Mouse (Mus musculus) thymus, postnatal 14 days (tissue): ENCODE results near the gene Ank3.

ENCODE experiments used
- DNase-seq: peaks from one replicate; pipeline ENCODE4 v3.0.0; 2021

The Ank3 gene

DNA sequence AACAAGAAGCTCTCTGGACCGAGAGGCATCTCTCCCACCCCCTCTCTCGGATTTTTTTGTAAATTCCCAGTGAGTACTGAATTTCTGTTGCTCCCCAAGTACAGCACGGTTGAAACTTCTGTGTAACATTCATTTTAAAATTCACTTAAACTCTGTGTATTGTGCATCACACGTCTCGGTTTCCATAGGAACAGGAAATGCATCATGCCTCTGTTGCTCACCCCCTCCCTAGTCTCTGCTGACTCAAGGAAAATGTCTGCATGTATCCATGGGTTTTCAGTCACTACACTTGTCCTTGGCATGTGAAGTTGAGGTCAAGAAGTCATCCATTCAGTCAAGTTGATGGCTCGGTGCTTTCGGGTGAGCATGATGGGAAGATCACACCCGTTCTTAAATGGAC is 234.3 kb downstream of the Ank3 start:
- no peak for DNase-seq

DNA sequence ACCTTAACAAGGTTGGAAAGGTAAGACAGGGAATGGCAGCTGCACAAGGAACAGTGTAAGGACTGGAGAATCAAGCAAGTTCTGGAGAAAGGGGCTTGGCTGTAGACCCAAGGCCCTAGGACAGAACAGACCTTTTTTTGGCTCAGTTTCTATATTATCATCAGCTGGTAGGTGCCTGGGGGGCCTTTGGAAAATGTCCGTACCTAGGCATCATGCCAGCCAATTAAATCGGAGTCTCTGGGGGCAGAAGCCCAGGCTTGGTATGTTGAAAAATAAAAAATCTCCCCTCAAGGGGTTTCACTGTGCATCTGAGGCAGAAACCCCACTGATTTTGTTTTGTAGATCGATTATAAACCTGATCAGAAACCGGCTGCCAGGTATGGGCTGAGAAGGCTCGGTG is 236.3 kb downstream of the Ank3 start:
- no peak for DNase-seq

DNA sequence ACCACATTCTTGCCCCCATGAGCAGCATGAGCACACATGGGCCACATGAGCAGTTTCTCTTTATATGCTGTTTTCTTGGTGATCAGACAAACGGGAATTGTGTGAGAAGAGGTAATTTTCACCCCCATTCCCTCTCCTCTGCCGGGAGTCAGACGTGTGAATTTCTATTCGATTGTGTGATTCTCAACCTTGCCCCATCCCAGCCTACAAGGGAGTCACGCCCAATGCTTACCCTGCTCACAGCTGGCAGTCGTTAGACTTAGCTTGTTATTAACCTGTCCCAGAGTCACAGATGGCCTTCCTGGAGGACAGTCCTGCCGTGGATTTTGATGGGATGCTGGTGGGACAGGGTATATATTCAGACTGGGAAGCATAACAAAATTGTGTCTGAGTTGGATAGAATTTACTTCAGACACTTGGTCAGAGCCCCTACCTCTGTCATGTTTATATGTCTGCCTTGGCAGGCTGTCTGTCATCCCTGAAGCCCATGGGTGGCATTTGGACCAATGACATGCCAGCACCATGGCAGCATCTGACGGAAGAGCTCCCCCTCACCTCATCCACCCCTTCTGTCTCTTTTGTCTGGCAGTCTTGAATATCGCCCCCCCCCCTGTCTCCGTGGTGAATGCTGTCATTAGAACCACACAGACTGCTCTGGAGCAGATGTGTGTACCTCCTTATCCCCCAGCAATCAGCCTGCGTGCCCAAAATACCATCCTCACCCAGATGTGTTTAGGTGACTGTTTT is 237.5 kb downstream of the Ank3 start:
- DNase-seq: no peak

DNA sequence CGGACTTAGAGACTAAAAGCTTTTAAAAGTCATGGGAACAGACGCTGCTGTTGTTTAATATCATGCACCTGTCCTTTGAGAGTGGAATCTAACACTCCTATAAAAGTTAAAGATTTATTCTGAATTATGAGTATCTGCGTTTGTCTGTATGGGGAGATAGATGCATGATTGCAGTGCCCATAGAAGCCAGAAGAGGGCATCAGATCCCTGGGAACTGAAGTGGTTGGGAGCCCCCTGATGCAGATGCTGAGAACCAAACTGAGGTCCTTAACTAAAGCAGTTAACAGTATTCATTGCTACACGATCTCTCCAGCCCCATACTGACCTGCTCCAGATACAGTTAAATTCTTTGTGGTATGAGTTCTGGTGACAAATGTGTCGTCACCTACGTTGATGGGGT is 240.6 kb downstream of the Ank3 start:
- no peak for DNase-seq

DNA sequence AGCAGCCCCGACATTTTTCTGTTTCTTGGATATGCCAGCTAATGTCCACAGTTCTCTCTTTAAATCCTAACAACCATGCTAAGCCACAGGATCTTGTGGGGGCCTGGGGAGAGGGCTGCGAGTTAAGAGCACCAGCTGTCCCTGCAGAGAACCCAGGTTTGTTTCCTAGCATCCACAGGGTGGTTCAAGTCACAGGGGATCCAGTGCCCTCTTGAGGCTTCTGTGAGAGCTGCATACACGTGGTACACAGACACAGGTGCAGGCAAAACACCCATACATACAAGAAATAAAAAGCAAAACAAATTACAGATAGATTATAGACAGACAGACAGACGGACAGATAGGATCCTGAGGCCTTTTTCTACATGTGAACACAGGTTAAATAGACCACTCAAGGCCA is 242.0 kb downstream of the Ank3 start:
- no peak for DNase-seq

DNA sequence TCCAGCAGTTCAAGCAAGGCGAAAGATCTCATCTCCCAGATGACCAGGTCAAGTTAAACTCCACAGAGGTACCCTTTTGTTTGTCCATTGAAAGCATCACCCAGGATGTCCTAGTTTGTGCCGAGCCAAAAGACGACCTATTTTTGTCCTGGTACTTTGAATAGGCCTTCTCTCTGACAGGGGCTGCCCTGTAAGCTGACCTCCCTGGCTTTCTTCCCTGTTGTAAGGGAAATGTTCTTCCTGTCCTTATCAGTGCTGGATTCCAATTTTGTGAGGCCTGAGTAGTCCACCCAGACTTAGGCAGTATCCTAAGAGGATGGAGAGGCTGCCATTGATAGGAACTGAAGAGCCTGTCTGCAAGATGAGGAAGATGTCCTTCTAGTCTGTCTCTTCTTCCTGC is 244.9 kb downstream of the Ank3 start:
- DNase-seq: no peak

DNA sequence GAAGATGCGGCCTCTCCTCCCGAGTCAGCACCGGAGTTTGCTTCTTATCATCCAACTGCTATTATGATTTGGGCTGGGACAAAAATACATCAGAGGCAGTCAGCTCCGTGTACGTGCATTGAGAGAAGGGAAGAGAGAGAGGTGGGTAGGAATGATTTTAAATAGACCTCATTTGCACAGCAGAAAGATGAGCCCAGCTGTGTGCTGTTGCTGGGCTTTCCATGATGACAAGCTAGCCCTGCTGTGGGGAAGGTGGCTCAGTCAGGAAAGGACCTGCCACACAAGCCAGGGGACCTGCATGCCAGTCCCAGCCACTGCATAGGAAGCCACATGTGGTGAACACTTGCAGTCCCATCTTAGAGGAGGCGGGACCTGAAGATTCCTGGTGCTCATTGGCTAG is 245.4 kb downstream of the Ank3 start:
- no peak for DNase-seq

DNA sequence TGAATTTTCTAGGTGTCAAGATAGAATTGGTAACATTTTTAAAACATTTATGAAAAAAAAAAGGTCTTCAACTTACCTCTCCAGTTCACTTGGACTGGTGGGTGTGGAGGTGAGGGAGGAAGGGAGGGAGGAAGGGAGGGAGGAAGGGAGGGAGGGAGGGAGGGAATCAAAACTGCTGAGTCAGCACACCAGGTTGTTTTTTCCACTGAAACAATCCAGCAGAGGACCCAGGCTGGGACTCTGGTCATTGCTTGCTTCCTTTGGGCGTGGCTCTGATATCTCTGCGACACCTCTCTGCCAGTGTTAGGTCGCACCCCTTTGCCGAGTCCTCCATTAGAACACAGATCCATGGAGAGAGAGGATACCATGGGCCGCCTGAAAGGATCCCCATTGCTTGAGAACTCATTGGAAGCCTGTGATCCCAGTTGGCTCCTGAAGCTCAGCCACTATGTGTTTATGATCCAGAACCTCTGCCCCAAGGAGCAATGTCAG is 246.8 kb downstream of the Ank3 start:
- DNase-seq: no peak

DNA sequence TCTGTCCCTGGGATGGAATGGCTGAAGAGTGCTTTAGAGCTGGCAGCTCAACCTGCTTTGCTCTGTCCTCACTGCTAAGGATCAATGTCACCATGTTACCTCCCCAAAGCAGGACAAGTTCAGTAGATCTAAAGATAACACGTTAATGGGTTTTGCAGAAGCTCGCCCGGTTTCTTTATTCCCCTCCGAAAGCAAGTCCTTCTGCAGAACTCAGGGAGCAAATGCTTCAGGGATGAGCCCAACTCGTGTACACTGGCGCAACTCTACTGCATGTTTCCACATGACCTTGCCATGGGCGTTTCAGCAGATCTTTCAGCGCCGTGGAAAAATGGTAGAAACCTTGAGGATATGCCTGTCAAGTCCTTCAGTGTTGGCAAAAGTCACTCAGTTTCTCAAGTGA is 247.4 kb downstream of the Ank3 start:
- no peak for DNase-seq

DNA sequence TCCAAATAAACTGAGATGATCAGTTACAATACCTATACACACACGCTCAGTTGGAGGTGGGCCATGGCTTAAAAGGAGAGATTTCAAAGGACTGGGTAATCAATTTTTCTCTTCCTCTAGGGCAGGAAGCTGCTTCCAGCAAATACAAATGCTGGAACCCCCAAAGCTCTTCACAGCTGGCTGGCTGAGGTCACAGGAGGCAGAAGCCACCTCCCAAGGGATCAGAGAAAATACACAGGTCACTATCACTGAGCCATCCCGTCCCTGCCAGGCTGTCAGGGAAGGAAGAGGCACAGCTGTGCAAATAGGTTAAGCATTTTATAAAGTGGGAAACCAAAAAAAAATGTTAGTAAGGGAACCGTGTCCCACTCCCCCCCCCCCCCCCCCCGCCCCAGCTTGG is 251.5 kb downstream of the Ank3 start:
- no peak for DNase-seq

DNA sequence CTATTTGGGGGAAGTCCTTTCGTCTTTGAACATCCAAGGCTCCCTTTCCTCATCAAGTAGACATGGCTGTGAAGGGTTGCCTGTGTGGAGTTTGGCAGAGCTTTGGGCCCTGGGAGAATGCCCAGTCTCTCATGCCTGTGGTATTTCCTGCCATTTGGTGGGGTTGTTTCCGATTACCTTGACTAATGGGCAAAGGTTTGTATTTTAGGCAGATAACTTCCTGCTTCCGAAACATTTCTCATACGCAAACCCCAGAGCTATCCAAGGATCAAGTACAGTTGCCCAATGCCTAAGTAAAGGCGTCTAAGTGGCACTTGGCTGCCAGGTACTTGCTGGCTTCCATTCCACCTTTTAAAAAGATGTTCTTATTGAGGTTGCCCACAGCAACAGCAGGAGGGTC is 254.1 kb downstream of the Ank3 start:
- no peak for DNase-seq

DNA sequence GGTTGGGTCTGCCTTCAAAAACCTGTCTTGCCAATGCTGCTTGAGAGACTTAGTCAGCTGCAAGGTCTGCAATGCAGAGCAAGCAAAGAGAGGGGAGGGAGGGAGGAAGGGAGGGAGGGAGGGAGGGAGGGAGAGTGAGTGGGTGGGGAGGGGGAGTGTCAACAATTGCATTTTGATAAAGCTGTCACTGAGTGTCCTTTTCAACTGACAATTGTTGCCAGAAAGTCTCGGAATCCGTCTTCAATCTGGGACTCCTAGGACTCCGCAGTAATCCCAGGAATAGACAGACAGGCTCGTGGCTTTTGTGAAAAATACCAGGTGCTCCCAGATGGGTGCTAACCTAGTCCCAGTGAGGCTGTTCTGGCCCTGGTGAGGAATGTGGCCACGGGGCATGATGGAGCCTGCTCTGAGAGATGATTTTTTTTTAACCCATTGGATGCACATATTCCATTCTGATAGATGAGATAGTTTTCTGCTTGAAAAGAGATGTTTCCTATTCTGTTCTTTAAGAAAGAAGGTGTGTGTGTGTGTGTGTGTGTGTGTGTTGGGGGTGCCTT is 254.6 kb downstream of the Ank3 start:
- DNase-seq: no peak

DNA sequence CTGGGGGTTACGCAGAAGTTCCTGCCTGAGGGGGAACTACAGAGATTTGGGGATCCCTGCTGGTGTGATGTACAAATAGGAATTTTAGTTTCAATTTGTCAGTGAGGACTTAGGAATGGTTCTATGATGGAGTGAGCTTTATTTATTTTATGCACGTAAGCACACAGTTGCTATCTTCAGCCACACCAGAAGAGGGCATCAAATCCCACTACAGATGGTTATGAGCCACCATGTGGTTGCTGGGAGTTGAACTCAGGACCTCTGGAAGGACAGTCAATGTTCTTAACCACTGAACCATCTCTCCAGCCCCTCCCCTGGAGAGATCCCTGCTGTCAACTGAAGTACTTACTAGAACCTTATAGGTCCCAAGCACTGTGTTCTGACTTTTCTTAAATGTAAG is 255.6 kb downstream of the Ank3 start:
- no peak for DNase-seq

DNA sequence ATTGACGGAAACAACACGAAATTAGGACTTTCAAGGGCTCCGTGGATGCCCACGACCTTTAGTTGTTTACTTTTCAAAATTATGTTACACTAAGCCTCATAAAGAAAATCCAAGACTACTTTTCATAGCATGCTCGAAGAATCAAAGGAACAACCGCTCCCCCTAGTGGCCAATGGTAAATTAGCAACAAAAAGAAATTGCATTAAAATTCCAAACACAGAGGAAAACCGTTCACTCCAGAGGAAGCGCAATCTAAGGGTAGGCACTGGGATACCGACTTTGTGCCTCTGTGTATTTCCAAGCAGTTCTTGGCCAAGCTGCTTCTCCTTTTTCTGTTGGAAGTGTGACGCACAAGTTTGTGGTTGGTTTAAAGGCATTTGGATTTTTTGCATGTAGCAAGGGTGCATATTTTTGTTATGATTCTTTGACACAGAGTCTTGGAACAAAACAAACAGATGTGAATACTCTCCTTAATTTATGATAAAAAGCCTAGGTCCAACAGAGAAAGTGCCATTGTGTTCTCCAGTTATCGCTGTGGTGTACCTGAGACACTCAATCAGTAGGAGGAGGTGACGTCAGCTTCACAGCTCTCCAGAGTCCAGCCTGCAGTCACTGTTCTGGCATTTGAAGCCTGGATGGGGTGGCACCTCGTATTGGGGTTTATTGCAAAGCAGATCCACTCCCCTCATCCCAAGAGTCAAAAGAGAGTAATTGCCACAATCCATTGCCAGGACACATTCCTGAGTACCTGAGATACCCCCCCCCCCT is 256.5 kb downstream of the Ank3 start:
- peak; percentile 36 for DNase-seq

DNA sequence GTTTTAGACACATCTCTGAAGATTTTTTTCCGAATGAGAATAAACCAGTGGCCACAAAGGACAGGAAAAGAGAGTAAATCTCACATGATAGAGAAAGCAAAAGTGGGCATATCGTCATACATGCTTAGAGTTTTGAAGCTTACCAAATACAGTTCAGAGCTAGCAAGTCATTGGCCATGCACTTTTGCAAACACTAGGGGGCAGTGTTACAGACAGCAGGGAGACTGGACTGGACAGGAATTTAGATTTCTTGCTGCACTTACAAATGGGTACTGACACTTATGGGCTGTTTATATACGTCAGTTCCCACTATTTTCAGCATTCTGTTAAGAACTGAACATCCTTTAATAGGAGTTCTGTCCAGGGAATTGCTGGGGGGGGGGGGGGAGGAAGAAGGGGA is 257.7 kb downstream of the Ank3 start:
- peak; percentile 47 for DNase-seq

DNA sequence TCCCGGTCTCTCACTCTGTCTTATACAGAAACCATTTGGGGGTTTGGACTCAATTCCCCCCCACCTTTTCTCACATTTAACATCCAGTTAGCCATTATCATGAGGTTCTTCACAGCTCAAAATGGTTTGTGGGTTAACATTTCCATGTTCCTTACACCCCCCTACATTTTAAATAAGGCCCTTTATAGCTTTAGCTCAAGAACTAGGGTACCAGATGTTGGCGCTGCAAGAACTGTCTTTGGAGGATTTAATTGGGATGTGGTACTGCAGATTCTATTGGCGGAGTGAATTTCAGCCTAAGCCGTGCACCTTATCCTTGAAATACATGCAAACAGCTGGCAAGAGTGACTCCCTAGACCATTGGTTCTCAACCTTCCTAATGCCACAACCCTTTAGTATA is 261.2 kb downstream of the Ank3 start:
- no peak for DNase-seq

DNA sequence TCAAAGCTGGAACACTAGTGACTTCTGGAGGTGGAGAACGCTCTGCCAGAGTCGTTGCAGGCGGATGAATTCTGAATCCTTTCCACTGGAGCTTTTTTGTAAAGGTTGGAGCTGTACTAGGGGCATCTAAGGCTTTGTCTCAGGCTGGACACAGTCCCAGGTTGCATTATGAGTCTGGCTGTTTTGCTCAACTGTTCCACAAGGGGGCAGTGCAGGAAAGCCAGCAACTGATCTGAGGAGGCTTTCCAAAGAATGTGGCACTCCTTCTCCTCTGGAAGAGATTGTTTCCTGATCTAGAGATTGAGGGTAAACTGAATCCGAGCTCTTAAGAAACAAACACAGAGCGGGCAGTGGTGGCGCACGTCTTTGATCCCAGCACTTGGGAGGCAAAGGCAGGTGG is 263.8 kb downstream of the Ank3 start:
- DNase-seq: peak; percentile 39

DNA sequence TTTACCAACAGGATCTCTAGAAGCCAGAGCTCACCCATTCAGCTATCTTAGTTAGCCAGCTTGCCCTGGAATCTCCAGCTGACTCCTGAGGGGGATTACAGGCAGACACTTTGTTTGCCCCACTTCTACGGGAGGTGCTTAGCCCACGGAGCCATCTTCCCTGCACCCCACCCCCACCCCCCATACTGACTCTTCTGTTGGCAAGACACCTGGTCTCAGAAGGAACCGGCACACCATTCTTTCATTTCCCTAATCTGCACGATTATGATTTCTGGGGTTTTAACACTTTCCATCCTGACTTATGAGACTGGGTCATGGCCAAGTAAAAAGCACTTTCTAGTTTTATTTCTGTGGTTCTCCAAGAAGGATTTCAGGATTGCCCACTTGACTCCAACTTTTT is 268.9 kb downstream of the Ank3 start:
- no peak for DNase-seq

DNA sequence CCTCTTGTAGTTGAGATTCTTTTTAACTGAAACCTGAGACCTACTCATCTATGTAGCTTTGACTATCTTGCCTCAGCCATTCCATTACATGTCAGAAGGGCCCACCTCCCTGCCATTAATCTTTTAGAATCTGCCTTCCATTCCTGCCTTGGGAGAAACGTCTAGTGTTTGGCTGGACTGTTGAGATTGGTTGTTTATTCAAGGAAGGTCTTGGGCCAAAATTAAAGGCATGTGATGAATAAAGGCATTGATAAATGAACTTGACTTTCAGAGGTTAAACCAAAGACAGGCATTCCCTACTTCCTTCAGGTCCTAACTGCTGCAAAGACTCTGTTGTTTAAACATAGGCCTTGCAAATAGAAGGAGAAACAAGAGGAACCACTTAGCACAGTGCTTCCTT is 271.9 kb downstream of the Ank3 start:
- DNase-seq: no peak

DNA sequence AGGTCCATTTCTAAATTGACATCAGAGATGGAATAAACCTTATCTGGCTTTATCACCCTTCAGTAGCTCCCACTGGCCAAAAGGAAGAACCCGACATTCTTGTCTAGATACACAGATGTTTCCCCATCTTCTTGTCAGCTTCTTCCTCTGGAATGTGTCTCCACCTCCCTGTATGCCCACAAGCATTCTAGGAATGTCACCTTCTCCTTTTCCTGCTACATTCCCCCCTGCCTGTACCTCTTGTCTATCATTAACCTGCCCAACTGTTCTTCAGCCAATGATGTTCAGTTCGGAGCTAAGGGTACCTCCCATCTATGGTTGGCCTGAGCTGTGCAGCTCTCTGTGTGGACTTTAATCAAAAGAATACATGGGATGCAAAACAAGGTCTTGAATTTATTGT is 272.4 kb downstream of the Ank3 start:
- DNase-seq: no peak

DNA sequence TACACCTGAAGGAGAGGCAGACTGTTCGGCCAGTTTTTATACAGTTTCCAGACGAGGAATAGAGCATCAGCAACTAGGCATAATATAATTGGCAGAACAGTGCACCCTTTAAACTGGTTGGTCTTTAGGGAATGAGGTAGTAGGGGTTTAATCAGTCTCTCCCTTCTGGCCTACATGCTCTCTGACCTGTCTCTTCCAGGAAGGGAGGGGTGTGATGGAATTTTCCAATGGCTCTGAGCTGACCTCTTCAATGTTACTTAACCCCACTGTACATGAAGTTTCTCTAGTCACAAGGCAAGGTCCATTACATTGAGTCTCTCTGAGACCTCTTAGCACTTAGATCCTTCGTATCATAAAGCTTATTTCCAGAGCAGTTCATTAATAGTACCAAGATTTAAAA is 272.9 kb downstream of the Ank3 start:
- DNase-seq: no peak

DNA sequence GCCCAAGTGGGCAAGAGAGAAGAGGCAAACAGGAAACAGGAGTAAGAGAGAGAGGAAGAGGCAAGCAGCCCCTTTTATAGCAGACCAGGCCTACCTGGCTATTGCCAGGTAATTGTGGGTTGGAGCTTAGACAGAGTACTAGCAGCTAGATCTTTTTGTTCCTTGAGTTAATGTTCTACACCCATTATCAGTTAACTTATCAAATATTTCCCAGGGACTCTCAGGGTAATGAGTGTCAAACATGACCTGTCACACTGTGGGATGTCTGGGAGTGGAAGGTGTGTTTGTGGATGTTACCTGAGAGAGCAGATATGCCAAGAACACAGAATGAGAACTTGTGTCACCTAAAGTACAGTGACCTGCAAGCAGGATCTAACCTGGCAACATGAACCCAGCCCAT is 274.0 kb downstream of the Ank3 start:
- DNase-seq: no peak

DNA sequence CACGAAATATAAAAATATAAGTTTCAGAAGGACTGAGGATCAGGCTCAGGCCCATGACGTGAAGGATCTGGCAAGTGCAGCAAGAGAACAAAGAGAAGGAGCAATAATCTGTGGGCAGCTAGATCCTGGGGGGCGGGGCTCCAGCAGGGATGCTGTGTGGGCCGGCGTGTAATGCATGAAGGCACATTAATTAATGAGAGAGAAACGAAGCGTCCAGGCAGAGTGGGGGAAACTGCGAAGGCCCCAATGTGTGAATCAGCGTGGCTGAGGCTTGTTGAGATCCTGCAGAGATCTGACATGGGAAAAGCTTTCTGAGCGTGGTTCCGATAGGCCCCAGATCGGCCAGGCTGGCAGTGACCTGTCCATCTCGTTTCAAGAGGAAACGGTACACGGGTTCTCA is 279.7 kb downstream of the Ank3 start:
- DNase-seq: no peak

DNA sequence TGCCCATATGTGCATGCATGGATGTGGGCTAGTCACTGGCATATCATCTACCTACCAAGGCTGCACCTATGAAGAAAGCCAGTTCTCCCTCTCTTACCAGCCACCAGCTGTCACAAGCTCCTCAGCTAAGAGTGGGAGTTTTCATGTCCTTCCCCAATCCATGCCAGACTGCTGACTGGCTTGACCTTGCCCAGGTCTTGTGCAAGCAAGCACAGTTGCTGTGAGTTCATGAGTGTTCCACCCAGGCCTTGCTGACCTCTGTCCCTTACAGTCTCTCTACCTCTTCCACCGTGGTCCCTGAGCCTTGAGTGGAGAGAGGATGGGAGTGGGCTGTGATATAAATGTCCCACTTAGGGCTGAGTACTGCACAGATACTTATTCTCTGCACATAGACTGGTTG is 287.8 kb downstream of the Ank3 start:
- no peak for DNase-seq
